Mouse (Mus musculus): ENCODE results near the gene 4632433K11Rik. TPM values are rescaled to one million over a fixed set of nuclear protein-coding genes. Genes with fewer than 3 reads are reported as not detected.

4632433K11Rik gene
- polyA plus RNA-seq, 1 experiment: not detected

DNA sequence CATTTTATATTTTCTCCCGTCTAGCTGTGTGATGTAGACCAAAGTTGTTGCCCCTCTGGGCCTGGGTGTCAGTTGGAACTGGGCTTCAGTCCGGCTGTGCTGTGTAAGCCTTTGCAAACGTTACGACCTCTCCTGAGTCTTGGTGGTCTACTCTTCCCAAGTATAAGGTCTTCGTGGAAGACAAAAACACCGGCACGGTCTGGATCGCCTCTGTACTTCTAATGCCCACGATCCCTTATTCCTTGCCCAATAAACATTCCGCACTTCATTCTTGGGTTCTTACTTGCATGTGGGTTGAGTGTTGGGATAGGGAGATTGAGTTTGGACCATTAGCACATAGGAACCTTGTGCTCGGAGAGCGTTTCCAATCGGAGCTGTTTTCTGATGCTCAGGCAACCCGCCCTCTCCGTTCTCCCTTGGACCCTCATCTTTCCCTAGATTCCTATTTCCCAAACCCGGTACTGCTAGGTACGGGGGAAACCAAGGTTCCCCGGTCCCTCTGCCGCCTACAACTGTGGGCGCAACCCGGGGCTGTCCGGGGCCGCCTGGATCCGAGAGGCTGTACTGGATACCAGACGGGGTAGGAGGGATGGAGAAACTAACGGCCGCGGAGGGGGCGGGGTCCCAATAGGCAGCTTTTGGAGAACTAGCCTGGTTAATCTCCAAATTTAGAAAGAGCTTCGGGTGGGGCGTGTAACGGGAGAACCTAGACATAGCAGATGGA lies 19.7 kb downstream of the 4632433K11Rik start:
- Histone ChIP-seq H3K36me3 (replicated peaks; ENCODE audit: low read length) (no peaks in the 10 kb centered on the region), H3K27me3 (replicated peaks) (peaks cover 89% of the 10 kb centered on the region), H3K4me3 (replicated peaks) (peak overlapping the region; percentile 93), H3K4me1 (peaks cover 74% of the 10 kb centered on the region), H3K9me3 (peaks cover 13% of the 10 kb centered on the region)
- no peak for TF ChIP-seq FLI1 (IDR thresholded peaks at IDR 0.05; ENCODE audit: low read length)
- TF ChIP-seq GATA1 (IDR thresholded peaks at IDR 0.05; ENCODE audit: borderline replicate concordance, low read length): no peak

DNA sequence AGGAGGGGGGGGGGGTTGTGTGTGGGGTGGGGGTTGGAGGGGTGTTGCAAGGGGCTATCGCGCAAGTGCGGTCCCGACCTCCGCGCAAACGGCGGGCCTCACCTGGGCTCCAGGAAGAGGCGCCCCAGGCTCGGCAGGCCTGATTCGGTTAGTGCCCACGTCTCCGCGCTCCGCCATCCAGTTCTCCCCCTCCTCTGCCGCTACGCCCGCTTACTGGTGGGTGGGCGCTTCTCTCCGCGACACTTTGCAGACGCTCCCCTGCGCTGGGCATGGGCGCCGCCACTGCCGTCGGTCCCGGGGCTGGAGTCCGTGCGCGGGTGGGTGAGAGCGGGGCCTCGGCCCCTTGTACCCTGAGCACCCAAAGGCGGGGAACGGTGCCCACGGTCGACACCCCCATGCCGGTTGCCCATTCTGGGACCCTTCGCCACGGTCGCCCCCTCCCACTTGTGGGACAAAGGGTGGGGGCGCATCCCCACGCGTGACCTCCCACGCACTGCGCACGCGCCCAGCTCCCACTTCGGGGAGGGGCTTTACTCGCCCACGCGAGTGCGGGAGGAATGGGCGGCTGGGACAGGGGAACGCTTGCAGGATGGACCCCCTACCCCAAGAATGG lies 22.8 kb downstream of the 4632433K11Rik start:
- H3K4me3 ChIP-seq (replicated peaks): peak overlapping the region; percentile 69
- peaks cover 63% of the 10 kb centered on the region for H3K27me3 ChIP-seq (replicated peaks)

GRCm38 (mm10) chr7:5057381-5057780 lies 23.5 kb downstream of the 4632433K11Rik start:
- TF ChIP-seq FLI1 (IDR thresholded peaks at IDR 0.05; ENCODE audit: low read length) (no peak), GATA1 (IDR thresholded peaks at IDR 0.05; ENCODE audit: borderline replicate concordance, low read length) (no peak)
- Histone ChIP-seq H3K4me3 (replicated peaks) (no peak overlapping the region), H3K4me1 (peaks cover 74% of the 10 kb centered on the region), H3K27me3 (replicated peaks) (peaks cover 57% of the 10 kb centered on the region), H3K36me3 (replicated peaks; ENCODE audit: low read length) (no peaks in the 10 kb centered on the region), H3K9me3 (peaks cover 7% of the 10 kb centered on the region; the same call in 1 of the 2 replicates)

More for the DNA sequence above, 22.8 kb downstream of the 4632433K11Rik start:
- Histone ChIP-seq H3K4me1 (peaks cover 80% of the 10 kb centered on the region), H3K9me3 (peaks cover 7% of the 10 kb centered on the region; the same call in 1 of the 2 replicates), H3K36me3 (replicated peaks; ENCODE audit: low read length) (no peaks in the 10 kb centered on the region)
- TF ChIP-seq FLI1 (IDR thresholded peaks at IDR 0.05; ENCODE audit: low read length) (no peak), GATA1 (IDR thresholded peaks at IDR 0.05; ENCODE audit: borderline replicate concordance, low read length) (no peak)

GRCm38 (mm10) chr7:5057804-5058203 lies 23.9 kb downstream of the 4632433K11Rik start:
- TF ChIP-seq FLI1 (IDR thresholded peaks at IDR 0.05; ENCODE audit: low read length): no peak
- no peak for TF ChIP-seq GATA1 (IDR thresholded peaks at IDR 0.05; ENCODE audit: borderline replicate concordance, low read length)
- peaks cover 7% of the 10 kb centered on the region; the same call in 1 of the 2 replicates for H3K9me3 ChIP-seq
- H3K4me1 ChIP-seq: peaks cover 69% of the 10 kb centered on the region
- H3K27me3 ChIP-seq (replicated peaks): peaks cover 53% of the 10 kb centered on the region
- H3K36me3 ChIP-seq (replicated peaks; ENCODE audit: low read length): no peaks in the 10 kb centered on the region
- H3K4me3 ChIP-seq (replicated peaks): peak overlapping the region; percentile 69

DNA sequence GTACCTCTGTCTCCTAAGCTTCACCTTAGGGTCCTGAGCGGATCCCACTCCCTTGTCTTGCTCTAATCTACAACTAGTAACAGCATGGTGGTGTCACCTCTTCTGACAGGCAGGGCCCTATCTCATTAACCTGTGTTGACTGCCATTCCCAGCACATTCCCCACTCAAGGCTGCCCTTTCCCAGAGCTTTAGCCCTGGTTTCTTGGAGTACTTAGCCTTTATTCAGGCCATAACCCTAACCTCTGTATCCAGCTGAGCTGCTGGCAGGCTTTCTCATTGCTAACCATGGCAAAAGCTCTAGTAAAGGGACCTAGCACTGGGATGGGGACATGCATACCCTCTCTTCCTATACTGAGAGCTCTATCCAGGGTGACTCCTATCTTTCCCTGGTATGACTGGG lies 24.7 kb downstream of the 4632433K11Rik start:
- peaks cover 44% of the 10 kb centered on the region for H3K27me3 ChIP-seq (replicated peaks)
- TF ChIP-seq FLI1 (IDR thresholded peaks at IDR 0.05; ENCODE audit: low read length) (no peak), GATA1 (IDR thresholded peaks at IDR 0.05; ENCODE audit: borderline replicate concordance, low read length) (no peak)
- no peaks in the 10 kb centered on the region for H3K36me3 ChIP-seq (replicated peaks; ENCODE audit: low read length)
- H3K4me1 ChIP-seq: peaks cover 65% of the 10 kb centered on the region
- peaks cover 5% of the 10 kb centered on the region; the same call in 1 of the 2 replicates for H3K9me3 ChIP-seq
- H3K4me3 ChIP-seq (replicated peaks): no peak overlapping the region

DNA sequence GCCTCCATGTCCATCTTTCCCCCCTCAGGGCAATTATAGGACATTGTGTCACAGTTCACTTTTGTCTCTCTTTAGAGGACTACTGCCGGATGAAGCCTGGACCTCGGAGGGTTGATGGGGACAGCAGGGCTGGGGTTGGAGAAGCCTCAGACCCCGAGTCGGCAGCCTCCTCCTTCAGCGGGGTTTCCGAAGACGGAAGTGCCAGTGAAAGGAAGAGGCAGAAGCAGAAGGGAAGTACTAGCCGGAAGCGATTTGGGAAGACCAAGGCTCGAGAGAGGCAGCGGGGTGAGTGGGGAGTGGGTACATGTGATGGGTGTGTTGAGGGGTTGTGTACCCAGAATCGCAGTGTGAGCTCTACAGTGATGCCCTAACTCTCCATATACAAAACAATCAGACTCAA lies 25.5 kb downstream of the 4632433K11Rik start:
- peaks cover 3% of the 10 kb centered on the region for H3K36me3 ChIP-seq (replicated peaks; ENCODE audit: low read length)
- H3K9me3 ChIP-seq: peaks cover 5% of the 10 kb centered on the region; the same call in 1 of the 2 replicates
- H3K27me3 ChIP-seq (replicated peaks): peaks cover 36% of the 10 kb centered on the region
- H3K4me3 ChIP-seq (replicated peaks): peak overlapping the region; percentile 95
- TF ChIP-seq GATA1 (IDR thresholded peaks at IDR 0.05; ENCODE audit: borderline replicate concordance, low read length): no peak
- no peak for TF ChIP-seq FLI1 (IDR thresholded peaks at IDR 0.05; ENCODE audit: low read length)
- H3K4me1 ChIP-seq: peaks cover 65% of the 10 kb centered on the region

DNA sequence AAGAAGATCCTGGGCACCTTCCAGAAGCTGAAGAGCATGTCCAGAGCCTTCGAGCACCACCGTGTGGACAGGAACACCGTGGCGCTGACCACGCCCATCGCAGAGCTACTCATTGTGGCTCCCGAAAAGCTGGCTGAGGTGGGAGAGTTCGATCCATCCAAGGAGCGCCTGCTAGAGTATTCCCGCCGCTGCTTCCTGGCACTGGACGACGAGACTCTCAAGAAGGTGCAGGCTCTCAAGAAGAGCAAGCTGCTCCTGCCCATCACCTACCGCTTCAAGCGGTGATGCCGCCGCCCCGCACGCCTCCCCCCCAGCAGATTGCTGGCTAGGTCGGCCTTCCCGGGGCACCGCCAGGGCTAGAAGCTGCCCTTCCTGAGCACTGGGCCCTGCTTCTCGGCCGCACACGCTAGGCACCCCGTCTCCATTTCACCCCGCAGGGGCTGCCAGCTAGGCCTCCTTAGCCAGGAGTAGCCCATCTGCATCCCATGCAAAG lies 26.4 kb downstream of the 4632433K11Rik start:
- H3K4me3 ChIP-seq (replicated peaks): peak overlapping the region; percentile 95
- peaks cover 28% of the 10 kb centered on the region for H3K27me3 ChIP-seq (replicated peaks)
- H3K4me1 ChIP-seq: peaks cover 65% of the 10 kb centered on the region
- TF ChIP-seq FLI1 (IDR thresholded peaks at IDR 0.05; ENCODE audit: low read length) (no peak), GATA1 (IDR thresholded peaks at IDR 0.05; ENCODE audit: borderline replicate concordance, low read length) (no peak)
- H3K9me3 ChIP-seq: 0 out of 2 replicates have a peak, but pooled peaks cover 2% of the 10 kb centered on the region
- peaks cover 7% of the 10 kb centered on the region for H3K36me3 ChIP-seq (replicated peaks; ENCODE audit: low read length)

- Histone ChIP-seq H3K27me3 (replicated peaks) (peaks cover 19% of the 10 kb centered on the region), H3K36me3 (replicated peaks; ENCODE audit: low read length) (peaks cover 16% of the 10 kb centered on the region), H3K9me3 (0 out of 2 replicates have a peak, but pooled peaks cover 2% of the 10 kb centered on the region), H3K4me3 (replicated peaks) (peak overlapping the region; percentile 95), H3K4me1 (peaks cover 69% of the 10 kb centered on the region)
- TF ChIP-seq FLI1 (IDR thresholded peaks at IDR 0.05; ENCODE audit: low read length): no peak
- TF ChIP-seq GATA1 (IDR thresholded peaks at IDR 0.05; ENCODE audit: borderline replicate concordance, low read length): no peak
Measured at GRCm38 (mm10) chr7:5060944-5061773, 27.2 kb downstream of the 4632433K11Rik start.

- Histone ChIP-seq H3K36me3 (replicated peaks; ENCODE audit: low read length) (peaks cover 23% of the 10 kb centered on the region), H3K27me3 (replicated peaks) (peaks cover 12% of the 10 kb centered on the region), H3K4me1 (peaks cover 71% of the 10 kb centered on the region), H3K4me3 (replicated peaks) (peak within 1 kb of the TSS; percentile 95), H3K9me3 (0 out of 2 replicates have a peak, but pooled peaks cover 2% of the 10 kb centered on the region)
- TF ChIP-seq GATA1 (IDR thresholded peaks at IDR 0.05; ENCODE audit: borderline replicate concordance, low read length) (no peak), FLI1 (IDR thresholded peaks at IDR 0.05; ENCODE audit: low read length) (no peak; the same call in 1 of the 2 replicates)
Measured at GRCm38 (mm10) chr7:5061774-5062359, 27.9 kb downstream of the 4632433K11Rik start, which contains the start of gene U2af2. Gene U2af2, plus strand, starts transcription at chr7:5062143.
